Mouse (Mus musculus) gastrocnemius, postnatal 4 days (tissue): Measurements from ENCODE around the gene Jph3. TPM values are rescaled to one million over a fixed set of nuclear protein-coding genes. Genes with fewer than 3 reads are reported as not detected.

Experiments
- DNase-seq, 2 experiments: peaks; one replicate each; pipeline ENCODE4 v3.0.0; 2021 to 2022; ENCODE audit warnings: low spot score in 2 of 2, mixed read lengths in 2 of 2
- total RNA-seq, 2 experiments: library from RNA; stranded (reverse); gene quantifications; 2 replicates each; pipeline ENCODE4 v1.2.3; 2021

Jph3 gene
- total RNA-seq, 2 experiments from 2014 or later: 0.12 to 0.16 TPM

GRCm38 (mm10) chr8:121729754-121730153, 331 bp downstream of the Jph3 start:
- no peak for DNase-seq

GRCm38 (mm10) chr8:121730170-121730569, 747 bp downstream of the Jph3 start:
- no peak for DNase-seq

GRCm38 (mm10) chr8:121730646-121731045, 1.2 kb downstream of the Jph3 start:
- DNase-seq: no peak

- no peak for DNase-seq
These were observed 1.6 kb downstream of the Jph3 start for GRCm38 (mm10) chr8:121731060-121731459.

- DNase-seq: no peak
These were observed 2.3 kb downstream of the Jph3 start for GRCm38 (mm10) chr8:121731471-121732333.

GRCm38 (mm10) chr8:121732334-121732665, 2.9 kb downstream of the Jph3 start:
- no peak for DNase-seq

- DNase-seq: no peak
These were observed 4.8 kb downstream of the Jph3 start for GRCm38 (mm10) chr8:121734262-121734661.

GRCm38 (mm10) chr8:121736236-121736635, 6.8 kb downstream of the Jph3 start:
- DNase-seq: peak in 1 of 2 experiments; percentile 42

- no peak for DNase-seq
These were observed 11.3 kb downstream of the Jph3 start for GRCm38 (mm10) chr8:121740721-121741120.

GRCm38 (mm10) chr8:121749501-121749900, 20.1 kb downstream of the Jph3 start:
- no peak for DNase-seq

GRCm38 (mm10) chr8:121750512-121750911, 21.1 kb downstream of the Jph3 start:
- DNase-seq: no peak

GRCm38 (mm10) chr8:121751407-121751806, 22.0 kb downstream of the Jph3 start:
- DNase-seq: peak in 1 of 2 experiments; percentile 70

- DNase-seq: no peak
These were observed 29.0 kb downstream of the Jph3 start for GRCm38 (mm10) chr8:121758470-121758869.

GRCm38 (mm10) chr8:121760484-121760883, 31.1 kb downstream of the Jph3 start:
- no peak for DNase-seq

- DNase-seq: no peak
These were observed 32.1 kb downstream of the Jph3 start for GRCm38 (mm10) chr8:121761480-121761879.

GRCm38 (mm10) chr8:121762999-121763699, 33.7 kb downstream of the Jph3 start:
- DNase-seq: no peak

- DNase-seq: no peak
These were observed 34.2 kb downstream of the Jph3 start for GRCm38 (mm10) chr8:121763700-121764013.

- DNase-seq: no peak
These were observed 36.2 kb downstream of the Jph3 start for GRCm38 (mm10) chr8:121765594-121766138.

GRCm38 (mm10) chr8:121769095-121769494, 39.7 kb downstream of the Jph3 start:
- no peak for DNase-seq

GRCm38 (mm10) chr8:121769621-121770020, 40.2 kb downstream of the Jph3 start:
- DNase-seq: no peak

- DNase-seq: no peak
These were observed 41.7 kb downstream of the Jph3 start for GRCm38 (mm10) chr8:121770845-121771752.
